Mouse (Mus musculus) midbrain, embryonic 12.5 days (tissue): ENCODE results near the gene Fkbp15. TPM values are rescaled to one million over a fixed set of nuclear protein-coding genes. Genes with fewer than 3 reads are reported as not detected.

ENCODE experiments used
- ATAC-seq: fragments of 200-750 bp; cut with Nextera tagmentation; 2 replicates; pipeline ENCODE4 v1.8.0; 2017; ENCODE audit warnings: low read depth, moderate TSS enrichment, moderate library complexity; ENCODE audit not compliant: low FRiP score
- H3K27ac ChIP-seq: fragments of 300-500 bp; sonication (generic); replicated peaks from 2 replicates; pipeline ENCODE4 v1.5.1; 2016; ENCODE audit warnings: mild to moderate bottlenecking
- H3K27me3 ChIP-seq: fragments of 300-500 bp; sonication (generic); 2 replicates; pipeline ENCODE4 v1.6.1; 2016; ENCODE audit warnings: mild to moderate bottlenecking
- H3K36me3 ChIP-seq: fragments of 300-500 bp; sonication (generic); 2 replicates; pipeline ENCODE4 v1.6.1; 2016
- H3K4me1 ChIP-seq: fragments of 300-500 bp; sonication (generic); 2 replicates; pipeline ENCODE4 v1.6.1; 2016
- H3K4me2 ChIP-seq: fragments of 300-500 bp; sonication (generic); replicated peaks from 2 replicates; pipeline ENCODE4 v1.6.1; 2016; ENCODE audit warnings: mild to moderate bottlenecking, moderate library complexity
- H3K4me3 ChIP-seq: fragments of 300-500 bp; sonication (generic); 2 replicates; pipeline ENCODE4 v1.5.1; 2016; ENCODE audit warnings: mild to moderate bottlenecking
- H3K9ac ChIP-seq: fragments of 300-500 bp; sonication (generic); replicated peaks from 2 replicates; pipeline ENCODE4 v1.6.1; 2016; ENCODE audit warnings: mild to moderate bottlenecking, moderate library complexity
- H3K9me3 ChIP-seq: fragments of 300-500 bp; sonication (generic); 2 replicates; pipeline ENCODE4 v1.6.1; 2016; ENCODE audit warnings: mild to moderate bottlenecking
- WGBS: fragments of 180-500 bp; shearing (Covaris S2); methylation state at CpG from one replicate; pipeline ENCODE4 v1.1.7; 2016; 5-methylcytosine and 5-hydroxymethylcytosine counted together
- polyA plus RNA-seq: library from polyadenylated mRNA; unstranded; fragments of >200 nt; fragmentation: Nextera tagmentation; extraction: Ambion mirVana; gene quantifications from 2 replicates; pipeline ENCODE4 v1.2.1, GENCODE M21; 2016

Fkbp15 gene
- polyA plus RNA-seq: 24.5 and 27.5 TPM in 2 replicates

- 0% methylated on average over 50 of the region's 51 CpGs for WGBS
- peak; percentile 100 for ATAC-seq
- peak within 1 kb of the TSS; percentile 66 for H3K9ac ChIP-seq
Measured at GRCm38 (mm10) chr4:62360088-62360804, at the start of gene Fkbp15, which contains the start of gene Slc31a1. Fkbp15 (minus strand) TSS chr4:62360548. Slc31a1 (plus strand) TSS chr4:62360727.

DNA sequence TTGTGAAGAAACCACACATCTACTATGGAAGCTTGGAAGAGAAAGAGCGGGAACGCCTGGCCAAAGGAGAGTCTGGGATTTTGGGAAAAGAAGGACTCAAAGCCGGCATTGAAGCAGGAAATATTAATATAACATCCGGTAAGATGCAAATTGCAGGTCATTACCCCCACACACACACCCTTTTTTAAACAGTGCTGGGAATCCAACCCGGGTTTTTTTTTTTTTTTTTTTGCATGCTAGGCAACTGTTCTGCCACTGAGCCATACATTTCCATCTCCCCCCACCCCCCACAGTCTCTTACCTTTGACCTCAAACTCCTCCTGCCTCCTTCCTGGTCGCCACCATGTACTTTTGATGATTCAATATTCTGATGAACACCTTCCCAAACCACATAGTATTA, 49.3 kb upstream of the Fkbp15 start:
- Histone ChIP-seq H3K4me3 (peak overlapping the region; percentile 85), H3K4me1 (peaks cover 28% of the 10 kb centered on the region), H3K27ac (no peak overlapping the region), H3K36me3 (peaks cover 34% of the 10 kb centered on the region), H3K9me3 (no peaks in the 10 kb centered on the region), H3K9ac (peak overlapping the region; percentile 86), H3K4me2 (peak overlapping the region; percentile 62), H3K27me3 (no peaks in the 10 kb centered on the region)
- ATAC-seq: no peak
- WGBS: 40% methylated on average over 6 of the region's 6 CpGs

More at GRCm38 (mm10) chr4:62360088-62360804, at the start of gene Fkbp15, which contains the start of gene Slc31a1:
- peak within 1 kb of the TSS; percentile 81 for H3K4me3 ChIP-seq
- H3K27me3 ChIP-seq: no peaks in the 10 kb centered on the region
- no peaks in the 10 kb centered on the region for H3K9me3 ChIP-seq
- no peaks in the 10 kb centered on the region for H3K36me3 ChIP-seq
- peaks cover 22% of the 10 kb centered on the region for H3K4me1 ChIP-seq
- peak within 1 kb of the TSS; percentile 71 for H3K4me2 ChIP-seq
- H3K27ac ChIP-seq: peak within 1 kb of the TSS; percentile 67

GRCm38 (mm10) chr4:62408601-62409282, 48.4 kb upstream of the Fkbp15 start, which contains the start of the genes Cdc26 and Prpf4:
Cdc26 (minus strand) TSS chr4:62408642.
Prpf4 (plus strand) TSS chr4:62408797.
- peak within 1 kb of the TSS; percentile 86 for H3K9ac ChIP-seq
- WGBS: under 1% methylated on average over 39 of the region's 39 CpGs
- peak within 1 kb of the TSS; percentile 85 for H3K4me3 ChIP-seq
- H3K9me3 ChIP-seq: no peaks in the 10 kb centered on the region
- peak; percentile 99 for ATAC-seq
- H3K36me3 ChIP-seq: peaks cover 27% of the 10 kb centered on the region
- no peaks in the 10 kb centered on the region for H3K27me3 ChIP-seq
- peaks cover 31% of the 10 kb centered on the region for H3K4me1 ChIP-seq
- peak within 1 kb of the TSS; percentile 62 for H3K4me2 ChIP-seq
- peak within 1 kb of the TSS; percentile 79 for H3K27ac ChIP-seq

- H3K4me3 ChIP-seq: peak overlapping the region; percentile 85
- H3K9ac ChIP-seq: peak overlapping the region; percentile 65
- ATAC-seq: 0 out of 2 replicates have a peak, but pooled peaks have one; percentile 3
- under 1% methylated on average over 35 of the region's 35 CpGs for WGBS
- H3K4me1 ChIP-seq: peaks cover 31% of the 10 kb centered on the region
- H3K27ac ChIP-seq: peak overlapping the region; percentile 78
- no peaks in the 10 kb centered on the region for H3K27me3 ChIP-seq
- peaks cover 20% of the 10 kb centered on the region for H3K36me3 ChIP-seq
- H3K9me3 ChIP-seq: no peaks in the 10 kb centered on the region
- H3K4me2 ChIP-seq: peak overlapping the region; percentile 51
Measured at GRCm38 (mm10) chr4:62407730-62408582, 47.6 kb upstream of the Fkbp15 start.

- H3K4me3 ChIP-seq: no peak overlapping the region
- no peaks in the 10 kb centered on the region for H3K27me3 ChIP-seq
- H3K4me1 ChIP-seq: peaks cover 31% of the 10 kb centered on the region
- no peaks in the 10 kb centered on the region for H3K9me3 ChIP-seq
- H3K4me2 ChIP-seq: no peak overlapping the region; the same call in 1 of the 2 replicates
- ATAC-seq: no peak
- H3K9ac ChIP-seq: no peak overlapping the region
- no peak overlapping the region for H3K27ac ChIP-seq
- WGBS: 84% methylated on average over 4 of the region's 4 CpGs
- peaks cover 18% of the 10 kb centered on the region for H3K36me3 ChIP-seq
Measured at GRCm38 (mm10) chr4:62406133-62406532, 45.8 kb upstream of the Fkbp15 start.

DNA sequence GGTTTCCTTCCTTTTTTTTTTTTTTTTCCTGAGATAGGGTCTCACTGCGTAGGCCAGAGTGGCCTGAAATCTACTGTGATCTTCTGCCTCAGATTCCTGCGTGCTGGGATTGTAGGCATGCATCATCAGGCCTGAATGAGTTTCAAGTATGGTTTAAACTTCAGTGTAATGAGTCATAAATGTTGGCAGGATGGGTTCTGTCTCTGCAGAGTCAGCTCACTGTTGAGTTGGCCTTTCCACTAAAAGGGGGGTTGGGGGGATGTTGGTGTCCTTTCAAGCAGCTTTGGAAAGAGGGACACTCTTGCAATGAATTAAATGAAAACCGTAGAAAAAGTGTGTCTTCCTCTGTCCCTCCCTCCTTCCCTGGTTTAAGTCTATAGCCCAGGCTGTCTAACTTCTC, 38.6 kb upstream of the Fkbp15 start:
- H3K4me1 ChIP-seq: no peaks in the 10 kb centered on the region
- ATAC-seq: no peak
- peaks cover 72% of the 10 kb centered on the region for H3K36me3 ChIP-seq
- H3K4me2 ChIP-seq: no peak overlapping the region
- H3K9me3 ChIP-seq: no peaks in the 10 kb centered on the region
- WGBS: 95% methylated on average over 3 of the region's 3 CpGs
- no peak overlapping the region for H3K4me3 ChIP-seq
- no peaks in the 10 kb centered on the region for H3K27me3 ChIP-seq
- no peak overlapping the region for H3K9ac ChIP-seq
- H3K27ac ChIP-seq: no peak overlapping the region

GRCm38 (mm10) chr4:62397616-62398365, 37.4 kb upstream of the Fkbp15 start:
- H3K9ac ChIP-seq: no peak overlapping the region
- WGBS: 88% methylated on average over 4 of the region's 4 CpGs
- H3K9me3 ChIP-seq: no peaks in the 10 kb centered on the region
- H3K4me2 ChIP-seq: no peak overlapping the region
- H3K4me3 ChIP-seq: no peak overlapping the region
- H3K36me3 ChIP-seq: peaks cover 78% of the 10 kb centered on the region
- no peak for ATAC-seq
- peaks cover 3% of the 10 kb centered on the region; the same call in 1 of the 2 replicates for H3K4me1 ChIP-seq
- H3K27me3 ChIP-seq: no peaks in the 10 kb centered on the region
- H3K27ac ChIP-seq: no peak overlapping the region

DNA sequence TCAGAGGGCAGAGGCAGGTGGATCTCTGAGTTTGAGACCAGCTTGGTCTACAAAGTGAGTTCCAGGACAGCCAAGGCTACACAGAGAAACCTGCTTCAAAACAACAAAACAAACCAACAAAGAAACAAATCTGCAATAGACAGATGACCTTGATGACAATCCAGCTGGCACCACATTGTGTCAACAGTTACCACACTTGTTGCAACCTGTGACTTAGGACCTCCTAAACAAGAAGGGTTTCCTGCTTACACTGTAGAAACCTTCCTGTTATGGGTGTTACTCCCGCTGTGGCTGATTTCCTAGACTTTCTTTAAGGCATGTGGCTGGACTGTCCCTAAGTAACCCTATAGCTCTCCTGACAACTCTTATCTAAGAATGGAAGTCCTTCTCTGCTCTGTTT, 35.5 kb upstream of the Fkbp15 start:
- H3K4me1 ChIP-seq: peaks cover 3% of the 10 kb centered on the region; the same call in 1 of the 2 replicates
- 97% methylated on average over 1 of the region's 1 CpGs for WGBS
- no peaks in the 10 kb centered on the region for H3K27me3 ChIP-seq
- H3K4me3 ChIP-seq: no peak overlapping the region
- no peak overlapping the region for H3K9ac ChIP-seq
- no peak overlapping the region for H3K27ac ChIP-seq
- H3K36me3 ChIP-seq: peaks cover 80% of the 10 kb centered on the region
- H3K9me3 ChIP-seq: no peaks in the 10 kb centered on the region
- no peak for ATAC-seq
- H3K4me2 ChIP-seq: no peak overlapping the region

GRCm38 (mm10) chr4:62393459-62393858, 33.1 kb upstream of the Fkbp15 start:
- H3K36me3 ChIP-seq: peaks cover 81% of the 10 kb centered on the region
- ATAC-seq: peak; percentile 47; the same call in 1 of the 2 replicates
- H3K27ac ChIP-seq: peak overlapping the region; percentile 54
- no peak overlapping the region for H3K4me3 ChIP-seq
- 29% methylated on average over 6 of the region's 6 CpGs for whole genome bisulfite sequencing
- H3K4me1 ChIP-seq: peaks cover 3% of the 10 kb centered on the region; the same call in 1 of the 2 replicates
- no peaks in the 10 kb centered on the region for H3K9me3 ChIP-seq
- H3K9ac ChIP-seq: no peak overlapping the region
- no peak overlapping the region for H3K4me2 ChIP-seq
- no peaks in the 10 kb centered on the region for H3K27me3 ChIP-seq

GRCm38 (mm10) chr4:62391892-62392291, 31.5 kb upstream of the Fkbp15 start:
- no peak overlapping the region for H3K4me3 ChIP-seq
- H3K36me3 ChIP-seq: peaks cover 77% of the 10 kb centered on the region
- no peak overlapping the region for H3K27ac ChIP-seq
- no peaks in the 10 kb centered on the region for H3K27me3 ChIP-seq
- no peak overlapping the region for H3K4me2 ChIP-seq
- H3K4me1 ChIP-seq: peaks cover 3% of the 10 kb centered on the region; the same call in 1 of the 2 replicates
- 0 out of 2 replicates have a peak, but pooled peaks have one; percentile 30 for ATAC-seq
- WGBS: 84% methylated on average over 7 of the region's 7 CpGs
- no peaks in the 10 kb centered on the region for H3K9me3 ChIP-seq
- H3K9ac ChIP-seq: no peak overlapping the region
